Mouse (Mus musculus) kidney, postnatal 14 days (tissue): ENCODE results near the gene Pcif1.
A peak's percentile ranks its signal among the peaks of the same experiment; 100 is the strongest.

ENCODE experiments used
- DNase-seq: peaks from one replicate; pipeline ENCODE4 v3.0.0; 2022; ENCODE audit warnings: mixed read lengths

Gene Pcif1

GRCm38 (mm10) chr2:164924100-164924857 lies 45.2 kb downstream of the Pcif1 start:
- DNase-seq: peak; percentile 92

GRCm38 (mm10) chr2:164930706-164931581 lies 51.8 kb downstream of the Pcif1 start:
- DNase-seq: no peak

GRCm38 (mm10) chr2:164933534-164933933 lies 54.4 kb downstream of the Pcif1 start:
- DNase-seq: no peak

- DNase-seq: no peak
These were observed 56.9 kb downstream of the Pcif1 start for GRCm38 (mm10) chr2:164935991-164936390.

- DNase-seq: peak; percentile 72
These were observed 59.3 kb downstream of the Pcif1 start for GRCm38 (mm10) chr2:164938146-164939091.

- no peak for DNase-seq
These were observed 60.0 kb downstream of the Pcif1 start for GRCm38 (mm10) chr2:164939106-164939505.

- no peak for DNase-seq
These were observed 61.2 kb downstream of the Pcif1 start, which contains the start of gene Mmp9 for GRCm38 (mm10) chr2:164940140-164940830. Mmp9 (plus strand) TSS chr2:164940780.

- no peak for DNase-seq
These were observed 63.7 kb downstream of the Pcif1 start for GRCm38 (mm10) chr2:164942692-164943290.
